Mouse (Mus musculus): ENCODE data around the gene Htr1f. TPM values are rescaled to one million over a fixed set of nuclear protein-coding genes. Genes with fewer than 3 reads are reported as not detected.
"Not testable (repeated sequence)": the region's sequence is repeated elsewhere in the genome, so short reads cannot be mapped to it uniquely, and the experiment has no call there.

Gene Htr1f
- total and polyA plus RNA-seq, 2 experiments from 2014 or later: not detected

DNA sequence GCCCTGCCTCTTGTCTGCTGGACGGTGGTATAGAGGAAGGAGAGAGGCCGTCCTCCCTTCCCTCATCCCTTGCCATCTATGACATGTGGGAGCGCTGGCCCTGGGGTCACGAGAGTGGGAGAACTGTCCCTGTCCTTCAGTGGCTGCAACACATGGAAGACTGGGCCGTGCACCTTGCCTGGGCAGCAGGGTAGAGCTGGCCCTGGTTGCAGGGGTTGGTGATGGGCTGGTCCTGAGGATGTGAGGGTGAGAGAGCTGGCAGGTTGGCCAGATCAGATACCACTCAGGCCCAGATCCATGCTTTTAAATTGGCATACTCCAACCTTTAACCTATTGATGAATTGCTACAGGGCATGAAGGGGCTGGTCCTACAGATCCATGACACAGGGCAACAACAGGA lies 12.1 kb downstream of the Htr1f start:
- no peak overlapping the region for H3K4me3 ChIP-seq (ENCODE audit: low read depth, low read length)
- H3K9ac ChIP-seq (replicated peaks; ENCODE audit: low read depth, low read length): no peak overlapping the region
- 71% methylated on average over 5 of the region's 5 CpGs for WGBS
- no peak overlapping the region for H3K4me2 ChIP-seq (ENCODE audit: low read depth, low read length)
- no peaks in the 10 kb centered on the region for H3K4me1 ChIP-seq (ENCODE audit: control insufficient read depth, insufficient read depth)
- no peaks in the 10 kb centered on the region for H3K36me3 ChIP-seq (replicated peaks; ENCODE audit: control insufficient read depth, insufficient read depth, low read length)
- no peak for ATAC-seq (ENCODE audit: insufficient read depth, low read depth)
- no peak for DNase-seq (ENCODE audit: low spot score)
- no peaks in the 10 kb centered on the region for H3K9me3 ChIP-seq (replicated peaks; ENCODE audit: control insufficient read depth, low read length)
- TF ChIP-seq EP300 (IDR thresholded peaks at IDR 0.05; ENCODE audit: low read depth): no peak
- TF ChIP-seq CTCF (IDR thresholded peaks at IDR 0.05; ENCODE audit: low read depth): no peak
- no peaks in the 10 kb centered on the region for H3K27me3 ChIP-seq (ENCODE audit: control insufficient read depth, insufficient read depth, low read length)
- no peak overlapping the region for H3K27ac ChIP-seq (ENCODE audit: low read depth)

DNA sequence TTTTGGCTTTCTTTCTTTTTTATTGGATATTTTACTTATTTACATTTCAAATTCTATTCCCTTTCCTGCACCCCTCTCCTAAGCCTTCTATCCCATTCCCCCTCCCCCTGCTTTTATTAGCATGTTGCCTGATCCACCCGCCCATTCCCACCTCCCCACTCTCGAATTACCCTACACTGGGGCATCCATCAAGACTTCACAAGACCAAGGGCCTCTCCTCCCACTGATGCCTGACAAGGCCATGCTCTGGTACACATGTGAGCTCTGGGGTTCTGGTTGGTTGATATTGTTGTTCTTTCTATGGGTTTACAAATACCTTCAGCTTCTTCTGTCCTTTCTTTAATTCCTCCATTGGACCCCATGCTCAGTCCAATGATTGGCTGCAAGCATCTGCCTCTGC lies 22.2 kb downstream of the Htr1f start:
- Histone ChIP-seq H3K27ac (ENCODE audit: low read depth) (no peak overlapping the region), H3K4me3 (ENCODE audit: low read depth, low read length) (no peak overlapping the region), H3K9me3 (replicated peaks; ENCODE audit: control insufficient read depth, low read length) (no peaks in the 10 kb centered on the region), H3K36me3 (replicated peaks; ENCODE audit: control insufficient read depth, insufficient read depth, low read length) (no peaks in the 10 kb centered on the region), H3K9ac (replicated peaks; ENCODE audit: low read depth, low read length) (no peak overlapping the region), H3K4me1 (ENCODE audit: control insufficient read depth, insufficient read depth) (no peaks in the 10 kb centered on the region), H3K4me2 (ENCODE audit: low read depth, low read length) (no peak overlapping the region), H3K27me3 (ENCODE audit: control insufficient read depth, insufficient read depth, low read length) (no peaks in the 10 kb centered on the region)
- ATAC-seq (ENCODE audit: insufficient read depth, low read depth) (no peak), DNase-seq (ENCODE audit: low spot score) (no peak)
- 46% methylated on average over 2 of the region's 2 CpGs for WGBS
- TF ChIP-seq CTCF (IDR thresholded peaks at IDR 0.05; ENCODE audit: low read depth) (no peak), EP300 (IDR thresholded peaks at IDR 0.05; ENCODE audit: low read depth) (no peak)

GRCm38 (mm10) chr16:65069867-65070266 lies 35.8 kb downstream of the Htr1f start:
- Histone ChIP-seq H3K4me2 (ENCODE audit: low read depth, low read length) (no peak overlapping the region), H3K9me3 (replicated peaks; ENCODE audit: control insufficient read depth, low read length) (no peaks in the 10 kb centered on the region), H3K27ac (ENCODE audit: low read depth) (no peak overlapping the region), H3K36me3 (replicated peaks; ENCODE audit: control insufficient read depth, insufficient read depth, low read length) (no peaks in the 10 kb centered on the region), H3K27me3 (ENCODE audit: control insufficient read depth, insufficient read depth, low read length) (no peaks in the 10 kb centered on the region), H3K4me1 (ENCODE audit: control insufficient read depth, insufficient read depth) (no peaks in the 10 kb centered on the region), H3K4me3 (ENCODE audit: low read depth, low read length) (no peak overlapping the region), H3K9ac (replicated peaks; ENCODE audit: low read depth, low read length) (no peak overlapping the region)
- TF ChIP-seq EP300 (IDR thresholded peaks at IDR 0.05; ENCODE audit: low read depth): no peak
- TF ChIP-seq CTCF (IDR thresholded peaks at IDR 0.05; ENCODE audit: low read depth): no peak
- WGBS: 71% methylated on average over 1 of the region's 1 CpGs
- ATAC-seq (ENCODE audit: insufficient read depth, low read depth) (no peak), DNase-seq (ENCODE audit: low spot score) (no peak)

DNA sequence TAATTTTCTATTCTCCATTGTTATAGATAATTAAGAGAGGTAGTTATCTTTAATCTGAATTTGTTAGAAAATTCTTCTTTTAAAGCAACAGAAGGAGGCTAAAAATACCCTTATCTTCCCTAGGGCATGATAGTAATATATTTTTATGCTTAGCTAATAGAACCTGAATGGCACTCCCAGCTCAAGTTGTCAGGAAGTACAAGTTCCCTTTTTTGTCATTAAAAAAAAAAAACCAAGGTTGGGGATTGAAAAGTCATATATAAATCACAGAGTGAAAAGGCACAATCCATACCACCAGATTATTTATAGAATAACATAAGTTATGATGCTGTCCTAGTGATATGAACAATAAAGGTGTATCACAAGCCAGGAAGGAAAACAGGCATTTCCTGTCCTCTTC lies 39.4 kb downstream of the Htr1f start:
- Histone ChIP-seq H3K27me3 (ENCODE audit: control insufficient read depth, insufficient read depth, low read length) (no peaks in the 10 kb centered on the region), H3K36me3 (replicated peaks; ENCODE audit: control insufficient read depth, insufficient read depth, low read length) (no peaks in the 10 kb centered on the region), H3K27ac (ENCODE audit: low read depth) (no peak overlapping the region), H3K4me1 (ENCODE audit: control insufficient read depth, insufficient read depth) (no peaks in the 10 kb centered on the region), H3K9ac (replicated peaks; ENCODE audit: low read depth, low read length) (no peak overlapping the region), H3K4me2 (ENCODE audit: low read depth, low read length) (no peak overlapping the region), H3K9me3 (replicated peaks; ENCODE audit: control insufficient read depth, low read length) (no peaks in the 10 kb centered on the region), H3K4me3 (ENCODE audit: low read depth, low read length) (no peak overlapping the region)
- TF ChIP-seq EP300 (IDR thresholded peaks at IDR 0.05; ENCODE audit: low read depth) (no peak), CTCF (IDR thresholded peaks at IDR 0.05; ENCODE audit: low read depth) (no peak)
- ATAC-seq (ENCODE audit: insufficient read depth, low read depth): no peak
- DNase-seq (ENCODE audit: low spot score): no peak

DNA sequence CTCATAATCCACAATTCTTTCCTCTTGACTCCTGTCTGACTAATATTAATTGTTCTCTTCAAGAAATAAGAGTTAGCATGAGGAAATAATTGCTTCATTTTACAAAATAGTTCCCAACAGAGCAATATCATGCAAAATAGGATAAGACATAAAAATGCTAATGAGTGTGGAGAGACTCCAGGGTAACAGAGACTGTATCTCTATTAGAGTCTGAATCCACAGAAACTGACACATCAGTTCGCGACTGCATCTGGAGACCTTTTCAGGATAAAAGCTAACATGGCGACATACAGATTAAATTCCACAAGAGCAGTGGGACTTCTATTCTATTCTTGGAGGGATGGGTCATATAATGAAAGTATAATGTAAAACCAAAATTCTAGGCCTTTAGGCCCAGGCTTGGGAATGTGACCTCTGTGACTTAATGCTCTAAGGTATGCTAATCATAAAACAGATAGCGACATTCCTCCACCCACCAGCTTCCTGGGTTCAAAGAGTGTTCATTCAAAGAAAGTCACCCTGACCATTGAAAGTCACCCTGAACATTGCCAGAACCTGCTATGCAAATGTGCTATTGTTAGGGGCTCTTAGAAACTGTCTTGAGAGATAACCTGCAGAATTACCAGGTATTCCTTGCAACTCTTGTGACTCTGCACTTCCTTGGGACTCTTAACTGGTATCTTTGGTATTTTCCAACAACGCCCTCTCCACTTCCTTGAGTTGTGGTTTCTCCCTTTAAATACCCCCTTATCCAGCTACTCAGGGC lies 67.8 kb downstream of the Htr1f start:
- H3K27me3 ChIP-seq (ENCODE audit: control insufficient read depth, insufficient read depth, low read length); H3K27ac ChIP-seq (ENCODE audit: low read depth); H3K9ac ChIP-seq (replicated peaks; ENCODE audit: low read depth, low read length); H3K36me3 ChIP-seq (replicated peaks; ENCODE audit: control insufficient read depth, insufficient read depth, low read length); ATAC-seq (ENCODE audit: insufficient read depth, low read depth); H3K4me3 ChIP-seq (ENCODE audit: low read depth, low read length); H3K4me1 ChIP-seq (ENCODE audit: control insufficient read depth, insufficient read depth); H3K9me3 ChIP-seq (replicated peaks; ENCODE audit: control insufficient read depth, low read length); H3K4me2 ChIP-seq (ENCODE audit: low read depth, low read length); DNase-seq (ENCODE audit: low spot score): not testable (repeated sequence)
- WGBS: 83% methylated on average over 5 of the region's 5 CpGs

GRCm38 (mm10) chr16:65029675-65030074 lies 76.0 kb downstream of the Htr1f start:
- DNase-seq (ENCODE audit: low spot score) (no peak), ATAC-seq (ENCODE audit: insufficient read depth, low read depth) (no peak)
- Histone ChIP-seq H3K9ac (replicated peaks; ENCODE audit: low read depth, low read length) (no peak overlapping the region), H3K27ac (ENCODE audit: low read depth) (no peak overlapping the region), H3K4me1 (ENCODE audit: control insufficient read depth, insufficient read depth) (no peaks in the 10 kb centered on the region), H3K4me2 (ENCODE audit: low read depth, low read length) (no peak overlapping the region), H3K36me3 (replicated peaks; ENCODE audit: control insufficient read depth, insufficient read depth, low read length) (no peaks in the 10 kb centered on the region), H3K27me3 (ENCODE audit: control insufficient read depth, insufficient read depth, low read length) (no peaks in the 10 kb centered on the region), H3K9me3 (replicated peaks; ENCODE audit: control insufficient read depth, low read length) (no peaks in the 10 kb centered on the region), H3K4me3 (ENCODE audit: low read depth, low read length) (no peak overlapping the region)
- TF ChIP-seq EP300 (IDR thresholded peaks at IDR 0.05; ENCODE audit: low read depth) (no peak), CTCF (IDR thresholded peaks at IDR 0.05; ENCODE audit: low read depth) (no peak)
- WGBS: 58% methylated on average over 1 of the region's 1 CpGs
